Mouse (Mus musculus) embryonic facial prominence, embryonic 13.5 days (tissue): ENCODE measurements around the gene Msantd4. TPM values are rescaled to one million over a fixed set of nuclear protein-coding genes. Genes with fewer than 3 reads are reported as not detected.
A peak's percentile ranks its signal among the peaks of the same experiment; 100 is the strongest.
"Not testable (repeated sequence)": the region's sequence is repeated elsewhere in the genome, so short reads cannot be mapped to it uniquely, and the experiment has no call there.

Experiments used
- ATAC-seq: fragments of 200-750 bp; cut with Nextera tagmentation; 2 replicates; pipeline ENCODE4 v1.8.0; 2017; ENCODE audit warnings: low read depth; ENCODE audit not compliant: insufficient number of reproducible peaks, insufficient read depth, low FRiP score, low TSS enrichment
- H3K27ac ChIP-seq: fragments of 300-500 bp; sonication (generic); 2 replicates; pipeline ENCODE4 v1.5.1; 2015; ENCODE audit warnings: moderate library complexity, mild to moderate bottlenecking, inconsistent platforms
- H3K27me3 ChIP-seq: fragments of 300-500 bp; sonication (generic); 2 replicates; pipeline ENCODE4 v1.6.1; 2015; ENCODE audit warnings: mild to moderate bottlenecking, inconsistent platforms
- H3K36me3 ChIP-seq: fragments of 300-500 bp; sonication (generic); 2 replicates; pipeline ENCODE4 v1.6.1; 2015; ENCODE audit warnings: mild to moderate bottlenecking, inconsistent platforms
- H3K4me1 ChIP-seq: fragments of 300-500 bp; sonication (generic); 2 replicates; pipeline ENCODE4 v1.6.1; 2015; ENCODE audit warnings: inconsistent platforms
- H3K4me2 ChIP-seq: fragments of 300-500 bp; sonication (generic); 2 replicates; pipeline ENCODE4 v1.6.1; 2015; ENCODE audit warnings: moderate library complexity, mild to moderate bottlenecking, inconsistent platforms
- H3K4me3 ChIP-seq: fragments of 300-500 bp; sonication (generic); 2 replicates; pipeline ENCODE4 v1.5.1; 2015; ENCODE audit warnings: mild to moderate bottlenecking, inconsistent platforms
- H3K9ac ChIP-seq: fragments of 300-500 bp; sonication (generic); 2 replicates; pipeline ENCODE4 v1.6.1; 2015; ENCODE audit warnings: mild to moderate bottlenecking, inconsistent platforms
- H3K9me3 ChIP-seq: fragments of 300-500 bp; sonication (generic); 2 replicates; pipeline ENCODE4 v1.6.1; 2016; ENCODE audit warnings: inconsistent platforms
- WGBS: fragments of 180-500 bp; shearing (Covaris S2); methylation state at CpG from one replicate; pipeline ENCODE4 v1.1.7; 2015; ENCODE audit warnings: mixed read lengths; 5-methylcytosine and 5-hydroxymethylcytosine counted together
- microRNA-seq: library from miRNA; unstranded; fragments of <30 nt; microRNA quantifications from one replicate; pipeline ENCODE4, GENCODE M21; 2016
- polyA plus RNA-seq: library from polyadenylated mRNA; unstranded; fragments of >200 nt; fragmentation: Nextera tagmentation; extraction: Ambion mirVana; gene quantifications from 2 replicates; pipeline ENCODE4 v1.2.1, GENCODE M21; 2015

Gene Msantd4
- 47.5 and 50.9 TPM in 2 replicates for polyA plus RNA-seq

- Histone ChIP-seq H3K27me3 (no peaks in the 10 kb centered on the region), H3K4me2 (peak within 1 kb of the TSS; percentile 69), H3K36me3 (peaks cover 4% of the 10 kb centered on the region; the same call in 1 of the 2 replicates), H3K4me3 (peak within 1 kb of the TSS; percentile 55), H3K9me3 (no peaks in the 10 kb centered on the region), H3K9ac (peak within 1 kb of the TSS; percentile 71), H3K4me1 (peaks cover 6% of the 10 kb centered on the region; the same call in 1 of the 2 replicates), H3K27ac (peak within 1 kb of the TSS; percentile 62)
- ATAC-seq: peak; percentile 100
- WGBS: 2% methylated on average over 31 of the region's 31 CpGs
Observed at GRCm38 (mm10) chr9:4375828-4376639, at the start of gene Msantd4. TSS of gene Msantd4 (plus strand) at chr9:4376562.

GRCm38 (mm10) chr9:4353163-4353562 lies 23.2 kb upstream of the Msantd4 start:
- Histone ChIP-seq H3K9ac (no peak overlapping the region), H3K27me3 (no peaks in the 10 kb centered on the region), H3K4me1 (no peaks in the 10 kb centered on the region), H3K27ac (no peak overlapping the region), H3K9me3 (no peaks in the 10 kb centered on the region), H3K4me2 (no peak overlapping the region), H3K36me3 (no peaks in the 10 kb centered on the region), H3K4me3 (no peak overlapping the region)
- ATAC-seq: no peak
- 81% methylated on average over 1 of the region's 1 CpGs for WGBS

GRCm38 (mm10) chr9:4376640-4377120 lies 318 bp downstream of the Msantd4 start:
- H3K9ac ChIP-seq: peak overlapping the region; percentile 71
- peaks cover 6% of the 10 kb centered on the region; the same call in 1 of the 2 replicates for H3K4me1 ChIP-seq
- WGBS: under 1% methylated on average over 15 of the region's 15 CpGs
- peak overlapping the region; percentile 55 for H3K4me3 ChIP-seq
- peak overlapping the region; percentile 13; the same call in 1 of the 2 replicates for H3K27ac ChIP-seq
- H3K4me2 ChIP-seq: peak overlapping the region; percentile 69
- H3K9me3 ChIP-seq: no peaks in the 10 kb centered on the region
- 0 out of 2 replicates have a peak, but pooled peaks have one; percentile 1 for ATAC-seq
- H3K36me3 ChIP-seq: peaks cover 4% of the 10 kb centered on the region; the same call in 1 of the 2 replicates
- no peaks in the 10 kb centered on the region for H3K27me3 ChIP-seq

- not testable (repeated sequence) for H3K9me3 ChIP-seq, H3K4me2 ChIP-seq, H3K4me3 ChIP-seq, H3K4me1 ChIP-seq, H3K27me3 ChIP-seq, H3K27ac ChIP-seq, H3K9ac ChIP-seq, ATAC-seq, H3K36me3 ChIP-seq
- WGBS: 94% methylated on average over 11 of the region's 11 CpGs
Observed at GRCm38 (mm10) chr9:4400801-4401200, 24.4 kb downstream of the Msantd4 start.

Small RNAs within 50 kb of the gene (microRNA-seq; reads per million reads assigned to microRNA genes)
- not detected for gene Gm23992

Other genes starting within 250 kb of the Msantd4 start
- 39.2 and 41.9 TPM in 2 replicates for gene Aasdhppt, start 67.1 kb upstream of the Msantd4 start, polyA plus RNA-seq
- 5.9 and 8.0 TPM in 2 replicates for gene Kbtbd3, start 66.7 kb upstream of the Msantd4 start, polyA plus RNA-seq